Mouse (Mus musculus) G1E (cell line): ENCODE measurements around the gene 4930558K02Rik.

Experiments
- CTCF ChIP-seq: IDR thresholded peaks from 2 replicates; pipeline ENCODE4 v1.5.1; 2012; ENCODE audit warnings: low read depth, low read length, inconsistent platforms, mixed read lengths
- POLR2AphosphoS5 ChIP-seq: IDR thresholded peaks from 2 replicates; pipeline ENCODE4 v1.6.1; 2012; ENCODE audit warnings: low read depth, low read length, inconsistent platforms; ENCODE audit not compliant: insufficient replicate concordance

DNA sequence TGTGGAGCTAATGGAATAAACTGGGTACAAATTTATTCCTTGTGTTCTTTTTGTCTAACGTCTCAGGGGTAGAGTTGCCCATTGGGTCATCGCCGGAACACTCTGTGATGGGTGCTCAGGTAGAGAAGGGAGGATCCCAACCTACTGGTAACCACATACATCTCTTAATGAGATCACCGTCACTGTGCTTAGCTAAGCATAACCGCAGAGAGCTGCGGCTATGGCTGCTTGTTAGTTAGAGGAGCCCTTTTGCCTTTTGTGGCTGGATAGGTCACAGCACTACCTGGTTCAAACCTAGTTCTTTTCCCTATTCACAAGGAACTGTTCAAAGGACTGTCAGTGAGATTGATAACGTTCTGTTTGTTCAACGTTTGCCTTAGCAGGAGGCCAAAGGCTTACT lies 70.4 kb downstream of the 4930558K02Rik start:
- TF ChIP-seq CTCF (no peak), POLR2AphosphoS5 (no peak)
